In genomic region chr5:120428990-120429389, GRCm38 (mm10) we compare ENCODE assay signal across 23 mouse cellular contexts. TPM values are rescaled to one million over a fixed set of nuclear protein-coding genes. Genes with fewer than 3 reads are reported as not detected.
DNase-seq lines count a peak whose midpoint lies in the region; ATAC-seq and TF ChIP-seq lines count a peak whose summit lies in the region.
"Had no signal": no experiment of that assay in that cellular context is flagged by ENCODE, and none has a peak within 500 bp of the region (broad histone marks: within the 10 kb centered on the region; RNA-seq: fewer than 3 reads in every experiment).

No protein-coding gene starts in this region.

- peaks cover 96% of the 10 kb centered on the region for H3K27me3 ChIP-seq in forebrain, embryonic 13.5 days
- peaks cover 64% of the 10 kb centered on the region for H3K27me3 ChIP-seq in hindbrain, postnatal 0 days (ENCODE audit: insufficient read depth, low read length)
- H3K27me3 ChIP-seq in midbrain, embryonic 16.5 days (ENCODE audit: control insufficient read depth, insufficient read depth, low read depth, low read length), result peaks cover 26% of the 10 kb centered on the region

- H3K27ac ChIP-seq in forebrain, embryonic 13.5 days, result 0 out of 2 replicates have a peak overlapping the region, but pooled peaks have one; percentile 7
- H3K27ac ChIP-seq in hindbrain, postnatal 0 days, result peak overlapping the region; percentile 81
- H3K27ac ChIP-seq in midbrain, embryonic 16.5 days (ENCODE audit: low read length), result peak overlapping the region; percentile 92
- H3K27ac ChIP-seq: heart, embryonic 13.5 days; limb, embryonic 12.5 days had no signal

- DNase-seq in ES-CJ7 (ENCODE audit: low read depth, low spot score), result peak; percentile 79
- no peak for DNase-seq in hindbrain, postnatal 0 days (ENCODE audit: low spot score)
- no peak for DNase-seq in layer of hippocampus, postnatal 25 days (ENCODE audit: extremely low spot score in 1 of 2, low spot score in 1 of 2)
- DNase-seq in gastrocnemius, postnatal 14 days, result no peak
- no peak for DNase-seq in lung, adult 18-20 months
- DNase-seq: adrenal gland, postnatal 10 days; cerebellum, adult 2 months; kidney, adult 18-20 months; kidney, postnatal 25 days; lung, postnatal 36 days had no signal

- H3K36me3 ChIP-seq in forebrain, embryonic 13.5 days (ENCODE audit: poor library complexity, severe bottlenecking), result no peaks in the 10 kb centered on the region
- no peaks in the 10 kb centered on the region for H3K36me3 ChIP-seq in hindbrain, postnatal 0 days (ENCODE audit: insufficient read depth, low read length)
- H3K36me3 ChIP-seq in midbrain, embryonic 16.5 days (ENCODE audit: control insufficient read depth, insufficient read depth, low read length), result no peaks in the 10 kb centered on the region
- H3K36me3 ChIP-seq: heart, embryonic 13.5 days; limb, embryonic 12.5 days had no signal

- peak overlapping the region; percentile 21 for H3K4me3 ChIP-seq in forebrain, embryonic 13.5 days
- H3K4me3 ChIP-seq in hindbrain, postnatal 0 days (ENCODE audit: low read length), result peak overlapping the region; percentile 24; the same call in 1 of the 2 replicates
- peak overlapping the region; percentile 33 for H3K4me3 ChIP-seq in midbrain, embryonic 16.5 days (ENCODE audit: low read depth, low read length)
- H3K4me3 ChIP-seq: heart, embryonic 13.5 days; limb, embryonic 12.5 days had no signal

- H3K9me3 ChIP-seq in forebrain, embryonic 13.5 days (replicated peaks), result no peaks in the 10 kb centered on the region
- H3K9me3 ChIP-seq in hindbrain, postnatal 0 days (ENCODE audit: low read length), result no peaks in the 10 kb centered on the region
- H3K9me3 ChIP-seq in midbrain, embryonic 16.5 days (replicated peaks; ENCODE audit: control insufficient read depth, low read length, poor library complexity, severe bottlenecking), result no peaks in the 10 kb centered on the region
- H3K9me3 ChIP-seq: heart, embryonic 13.5 days; limb, embryonic 12.5 days had no signal

- intact Hi-C loops in gastrocnemius, postnatal 14 days (cut with DNase I; ENCODE audit: low total_unique reads), result no loop called here

- peaks cover 26% of the 10 kb centered on the region for H3K4me1 ChIP-seq in forebrain, embryonic 13.5 days
- no peaks in the 10 kb centered on the region for H3K4me1 ChIP-seq in hindbrain, postnatal 0 days (ENCODE audit: insufficient read depth, low read length)
- 0 out of 2 replicates have a peak, but pooled peaks cover 2% of the 10 kb centered on the region for H3K4me1 ChIP-seq in midbrain, embryonic 16.5 days (ENCODE audit: control insufficient read depth, insufficient read depth, low read length)
- H3K4me1 ChIP-seq: heart, embryonic 13.5 days; limb, embryonic 12.5 days had no signal

- peak overlapping the region; percentile 50 for H3K4me2 ChIP-seq in forebrain, embryonic 13.5 days
- H3K4me2 ChIP-seq in hindbrain, postnatal 0 days (ENCODE audit: low read depth, low read length), result peak overlapping the region; percentile 61
- H3K4me2 ChIP-seq in midbrain, embryonic 16.5 days (ENCODE audit: low read length), result peak overlapping the region; percentile 67
- H3K4me2 ChIP-seq: heart, embryonic 13.5 days; limb, embryonic 12.5 days had no signal

- WGBS in forebrain, embryonic 13.5 days, result 3% methylated on average over 5 of the region's 6 CpGs
- 2% methylated on average over 5 of the region's 6 CpGs for WGBS in hindbrain, postnatal 0 days
- 3% methylated on average over 5 of the region's 6 CpGs for WGBS in midbrain, embryonic 16.5 days

- H3K9ac ChIP-seq in forebrain, embryonic 13.5 days, result no peak overlapping the region
- peak overlapping the region; percentile 58; the same call in 1 of the 2 replicates for H3K9ac ChIP-seq in hindbrain, postnatal 0 days (replicated peaks; ENCODE audit: low read length)
- peak overlapping the region; percentile 71 for H3K9ac ChIP-seq in midbrain, embryonic 16.5 days (ENCODE audit: low read depth, low read length)
- H3K9ac ChIP-seq: heart, embryonic 13.5 days; limb, embryonic 12.5 days had no signal

- TF ChIP-seq CTCF in hindbrain, postnatal 0 days (IDR thresholded peaks at IDR 0.05; ENCODE audit: low read depth), result no peak

- ATAC-seq in forebrain, embryonic 13.5 days, result no peak
- ATAC-seq in hindbrain, postnatal 0 days, result no peak
- no peak for ATAC-seq in midbrain, embryonic 16.5 days
- ATAC-seq in megakaryocyte, adult 5-6 weeks (ENCODE audit: poor library complexity, severe bottlenecking), result no peak

RNA-seq across cellular contexts. Expression of gene Lhx5, which starts 2.5 kb away (rescaled TPM):
- polyA plus RNA-seq in forebrain, embryonic 13.5 days (2015; fragmentation: Nextera tagmentation; extraction: Ambion mirVana), result 9.6 and 16.0 TPM in 2 replicates
- total RNA-seq in hindbrain, postnatal 0 days (2014; rRNA removed), result 26.2 and 31.0 TPM in 2 replicates
- 14.0 and 15.2 TPM in 2 replicates for polyA plus RNA-seq in hindbrain, postnatal 0 days (2015; fragmentation: Nextera tagmentation; extraction: Ambion mirVana)
- polyA plus RNA-seq in midbrain, embryonic 16.5 days (2015; fragmentation: Nextera tagmentation; extraction: Ambion mirVana), result 22.5 and 23.2 TPM in 2 replicates
- total RNA-seq in megakaryocyte, adult 5-6 weeks (2015), result not detected in 2 replicates
- not detected in 2 replicates for total RNA-seq in megakaryocyte, adult 5-6 weeks (2017)
- not detected for total RNA-seq in layer of hippocampus, postnatal 25 days (2021)
- not detected for total RNA-seq in gastrocnemius, postnatal 14 days (2021)
- total RNA-seq: adrenal gland, postnatal 10 days; gastrocnemius, postnatal 4 days; hematopoietic stem cell, adult 5-6 weeks; left cerebral cortex, adult 18-20 months; monocyte, adult 5-6 weeks had no signal
- polyA plus RNA-seq: C2C12; heart, embryonic 13.5 days; limb, embryonic 12.5 days; liver, embryonic 16.5 days; urinary bladder, adult 2 months had no signal

RNA-seq across cellular contexts. Expression of gene Sdsl, which starts 43.6 kb away (rescaled TPM):
- polyA plus RNA-seq in forebrain, embryonic 13.5 days (2015; fragmentation: Nextera tagmentation; extraction: Ambion mirVana), result 4.8 and 5.1 TPM in 2 replicates
- total RNA-seq in hindbrain, postnatal 0 days (2014; rRNA removed), result 4.6 and 6.0 TPM in 2 replicates
- polyA plus RNA-seq in hindbrain, postnatal 0 days (2015; fragmentation: Nextera tagmentation; extraction: Ambion mirVana), result 7.8 and 8.1 TPM in 2 replicates
- 5.1 and 5.6 TPM in 2 replicates for polyA plus RNA-seq in midbrain, embryonic 16.5 days (2015; fragmentation: Nextera tagmentation; extraction: Ambion mirVana)
- 0.49 TPM in 1 of 2 replicates, not detected in the other for total RNA-seq in megakaryocyte, adult 5-6 weeks (2015)
- 0.55 and 0.61 TPM in 2 replicates for total RNA-seq in megakaryocyte, adult 5-6 weeks (2017)
- 1 to 10 TPM; 7.1 to 9.1 TPM for total RNA-seq in layer of hippocampus, postnatal 25 days (2021)
- total RNA-seq in gastrocnemius, postnatal 14 days (2021), result under 1 TPM; 0.40 to 0.55 TPM
- total RNA-seq: monocyte, adult 5-6 weeks had no signal

RNA-seq across cellular contexts. Expression of gene Sds, which starts 47.3 kb away (rescaled TPM):
- polyA plus RNA-seq in forebrain, embryonic 13.5 days (2015; fragmentation: Nextera tagmentation; extraction: Ambion mirVana), result not detected in 2 replicates
- total RNA-seq in hindbrain, postnatal 0 days (2014; rRNA removed), result 0.50 TPM in 1 of 2 replicates, not detected in the other
- 0.20 and 0.59 TPM in 2 replicates for polyA plus RNA-seq in hindbrain, postnatal 0 days (2015; fragmentation: Nextera tagmentation; extraction: Ambion mirVana)
- 0.36 TPM in 1 of 2 replicates, not detected in the other for polyA plus RNA-seq in midbrain, embryonic 16.5 days (2015; fragmentation: Nextera tagmentation; extraction: Ambion mirVana)
- not detected in 2 replicates for total RNA-seq in megakaryocyte, adult 5-6 weeks (2015)
- total RNA-seq in megakaryocyte, adult 5-6 weeks (2017), result not detected in 2 replicates
- total RNA-seq in layer of hippocampus, postnatal 25 days (2021), result under 1 TPM in 1 of 2 experiments, not detected in 1; 0.22 TPM
- total RNA-seq in gastrocnemius, postnatal 14 days (2021), result not detected
- total RNA-seq: gastrocnemius, postnatal 4 days; hematopoietic stem cell, adult 5-6 weeks; left cerebral cortex, adult 18-20 months; monocyte, adult 5-6 weeks had no signal
- polyA plus RNA-seq: frontal cortex, adult 2 months; heart, embryonic 13.5 days; limb, embryonic 12.5 days; urinary bladder, adult 2 months had no signal

Comparison
In these comparisons a context has a peak if more than half of its experiments do, and no peak if none do; other contexts are left out.
1. H3K27ac ChIP-seq: peak in every context shown above with its lines; median percentile 92 in midbrain, embryonic 16.5 days; 81 in hindbrain, postnatal 0 days; 7 in forebrain, embryonic 13.5 days.
2. RNA of gene Lhx5, which starts 2.5 kb away (total RNA-seq): 26.2 to 31.0 TPM in hindbrain, postnatal 0 days; not detected in layer of hippocampus, postnatal 25 days, not detected in megakaryocyte, adult 5-6 weeks and not detected in gastrocnemius, postnatal 14 days; every median in the first group is over 10 times any median in the second.
3. Peak in every context shown above with its lines, with median percentiles within 50 percentile points of each other: H3K4me2 ChIP-seq and H3K4me3 ChIP-seq.